12 mouse cellular contexts compared by ENCODE assay signal in genomic region chr8:7131746-7132145, GRCm38 (mm10).
A peak's percentile ranks its signal among the peaks of the same experiment; 100 is the strongest.
DNase-seq lines count a peak whose midpoint lies in the region; ATAC-seq and TF ChIP-seq lines count a peak whose summit lies in the region.
"Had no signal": no experiment of that assay in that cellular context is flagged by ENCODE, and none has a peak within 500 bp of the region (broad histone marks: within the 10 kb centered on the region; RNA-seq: fewer than 3 reads in every experiment).

No protein-coding gene starts in this region.

- H3K27ac ChIP-seq in hindbrain, postnatal 0 days: no peak overlapping the region
- H3K27ac ChIP-seq: embryonic facial prominence, embryonic 15.5 days had no signal

- no peak overlapping the region for H3K4me2 ChIP-seq in hindbrain, postnatal 0 days (ENCODE audit: low read depth, low read length)
- H3K4me2 ChIP-seq: embryonic facial prominence, embryonic 15.5 days; liver, embryonic 11.5 days had no signal

- H3K4me3 ChIP-seq in hindbrain, postnatal 0 days (ENCODE audit: low read length): no peak overlapping the region
- H3K4me3 ChIP-seq: embryonic facial prominence, embryonic 15.5 days; megakaryocyte, embryonic 14.5 days had no signal

- no peak for ATAC-seq in hindbrain, postnatal 0 days
- no peak for ATAC-seq in monocyte, adult 5-6 weeks (replicated peaks; ENCODE audit: insufficient number of reproducible peaks, low FRiP score, low TSS enrichment, poor library complexity, severe bottlenecking)
- ATAC-seq: intestine, embryonic 16.5 days had no signal

- H3K9me3 ChIP-seq in hindbrain, postnatal 0 days (ENCODE audit: low read length): no peaks in the 10 kb centered on the region
- H3K9me3 ChIP-seq: embryonic facial prominence, embryonic 15.5 days; megakaryocyte, embryonic 14.5 days had no signal

- no peaks in the 10 kb centered on the region for H3K27me3 ChIP-seq in hindbrain, postnatal 0 days (ENCODE audit: insufficient read depth, low read length)
- H3K27me3 ChIP-seq: embryonic facial prominence, embryonic 15.5 days; megakaryocyte, embryonic 14.5 days had no signal

- H3K36me3 ChIP-seq in hindbrain, postnatal 0 days (ENCODE audit: insufficient read depth, low read length): no peaks in the 10 kb centered on the region
- H3K36me3 ChIP-seq: embryonic facial prominence, embryonic 15.5 days had no signal

- no peaks in the 10 kb centered on the region; the same call in 1 of the 2 replicates for H3K4me1 ChIP-seq in hindbrain, postnatal 0 days (ENCODE audit: insufficient read depth, low read length)
- H3K4me1 ChIP-seq: embryonic facial prominence, embryonic 15.5 days; megakaryocyte, embryonic 14.5 days had no signal

- H3K9ac ChIP-seq in hindbrain, postnatal 0 days (replicated peaks; ENCODE audit: low read length): no peak overlapping the region
- H3K9ac ChIP-seq: embryonic facial prominence, embryonic 15.5 days had no signal

- 25% methylated on average over 4 of the region's 4 CpGs for WGBS in hindbrain, postnatal 0 days

- DNase-seq in gastrocnemius, postnatal 25 days: peak; percentile 5
- no peak for DNase-seq in gastrocnemius, postnatal 4 days (ENCODE audit: low spot score in 2 of 2)
- DNase-seq in right cerebral cortex, postnatal 10 days (ENCODE audit: low spot score in 2 of 2): peak; percentile 18
- DNase-seq in right cerebral cortex, postnatal 36 days (ENCODE audit: low spot score in 2 of 2): no peak
- DNase-seq in hindbrain, postnatal 0 days (ENCODE audit: low spot score): peak; percentile 4
- no peak for DNase-seq in testis, postnatal 14 days (ENCODE audit: low spot score)
- no peak for DNase-seq in lung, postnatal 10 days

- TF ChIP-seq CTCF in hindbrain, postnatal 0 days (IDR thresholded peaks at IDR 0.05; ENCODE audit: low read depth): no peak

Comparison
In these comparisons a context has a peak if more than half of its experiments do, and no peak if none do; other contexts are left out.
1. DNase-seq: peak in gastrocnemius, postnatal 25 days (single experiment), right cerebral cortex, postnatal 10 days (2 of 2) and hindbrain, postnatal 0 days (single experiment); none in gastrocnemius, postnatal 4 days (0 of 2), right cerebral cortex, postnatal 36 days (0 of 2), testis, postnatal 14 days (single experiment) and lung, postnatal 10 days (single experiment).